Mouse (Mus musculus): Measurements from ENCODE around the gene Tubgcp3.
"Not testable (repeated sequence)": the region's sequence is repeated elsewhere in the genome, so short reads cannot be mapped to it uniquely, and the experiment has no call there.

The Tubgcp3 gene

DNA sequence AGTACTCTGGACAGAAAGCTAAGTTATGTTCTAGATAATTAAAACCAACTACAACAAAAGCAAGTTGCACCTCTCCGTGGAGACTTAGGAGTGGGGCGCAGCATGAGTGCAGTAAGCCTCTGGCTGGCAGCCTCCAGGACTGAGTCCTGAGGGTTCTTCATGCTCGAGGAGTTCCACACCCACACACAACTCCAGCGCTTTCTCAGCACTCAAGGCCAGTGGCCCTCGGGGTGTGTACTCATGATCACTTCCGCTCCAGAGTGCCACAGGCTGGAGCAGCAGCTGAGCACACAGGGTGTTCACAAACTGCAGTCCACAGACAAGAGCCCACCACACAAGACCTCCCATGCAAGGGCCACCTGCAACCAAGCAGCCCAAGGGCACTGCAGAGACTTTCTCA lies 30.5 kb downstream of the Tubgcp3 start:
- DNase-seq, result peak in 1 of 2 experiments; percentile 45

DNA sequence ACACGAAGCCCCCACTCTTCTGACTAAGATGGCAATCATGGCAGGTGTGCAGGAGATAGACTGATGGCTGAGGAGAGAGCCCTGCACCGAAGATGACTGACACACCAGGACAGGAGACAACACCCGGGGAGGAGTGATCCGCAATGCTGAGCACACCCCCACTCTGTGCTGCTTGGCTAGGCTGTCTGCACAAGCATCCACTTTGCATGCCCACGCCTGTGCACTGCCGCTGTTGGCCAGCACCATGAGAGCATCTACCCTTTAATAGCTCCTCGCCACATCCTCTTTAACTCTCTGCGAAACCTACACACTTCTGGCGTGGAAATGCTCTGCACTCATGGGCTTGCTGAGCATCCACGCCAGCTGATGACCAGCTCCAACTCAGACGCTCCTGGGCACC lies 33.6 kb downstream of the Tubgcp3 start:
- no peak for DNase-seq

DNA sequence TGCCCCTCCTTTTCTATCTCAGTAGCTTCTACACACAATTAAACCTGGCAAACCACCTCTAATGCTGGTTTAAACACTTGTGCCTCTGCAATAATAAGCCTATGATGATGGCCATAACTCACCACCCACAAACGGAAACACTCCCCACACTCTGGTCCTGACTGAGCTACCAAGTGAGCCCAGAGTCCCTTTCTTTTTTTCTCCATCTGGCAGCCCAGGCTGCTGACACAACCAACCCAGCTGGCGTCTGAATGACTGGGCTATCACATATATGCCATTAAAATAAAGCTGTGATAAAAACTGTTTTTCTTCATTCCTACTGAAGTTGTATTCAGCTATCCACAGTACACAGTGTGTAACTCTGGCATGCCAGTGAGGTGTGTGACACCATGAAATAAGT lies 36.7 kb downstream of the Tubgcp3 start:
- DNase-seq, result no peak

DNA sequence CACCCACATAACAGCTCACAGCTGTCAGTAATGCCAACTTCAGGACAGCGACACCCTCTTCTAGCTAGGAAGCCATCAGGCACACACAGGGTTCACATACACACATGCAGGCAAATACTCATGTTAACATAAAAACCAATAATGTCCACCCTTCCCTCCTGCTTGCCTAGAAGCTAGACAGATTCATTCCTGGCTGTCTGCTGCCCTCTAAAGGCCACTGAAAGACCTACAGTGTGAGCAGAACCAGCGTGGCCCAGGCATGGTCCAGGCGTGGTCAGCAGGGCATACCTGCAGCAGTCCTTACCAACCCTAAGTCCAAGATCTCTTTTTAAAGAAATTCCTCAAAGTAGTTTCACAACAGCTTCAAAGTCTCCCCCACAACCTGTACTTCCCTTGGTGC lies 43.0 kb downstream of the Tubgcp3 start:
- DNase-seq, result peak; percentile 35 to 64

DNA sequence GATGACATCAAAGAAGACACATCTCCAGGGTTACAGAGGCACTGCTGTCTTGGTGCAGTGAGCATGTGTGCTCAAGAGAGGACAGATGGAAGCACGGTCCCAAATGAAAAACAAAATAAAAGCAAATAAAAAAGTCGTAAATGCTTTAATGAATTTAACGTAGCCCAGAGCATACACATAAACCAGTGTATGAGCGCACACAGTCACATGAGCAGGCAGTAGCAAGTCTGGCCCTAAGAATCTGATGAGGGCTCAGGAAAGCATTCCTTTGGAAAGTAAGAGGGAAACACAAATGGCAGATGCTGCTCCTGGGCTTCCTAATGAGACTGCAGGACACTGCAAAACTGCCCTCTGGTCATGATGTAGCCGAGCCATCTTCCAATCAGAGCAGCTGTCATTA lies 46.2 kb downstream of the Tubgcp3 start:
- no peak for DNase-seq

DNA sequence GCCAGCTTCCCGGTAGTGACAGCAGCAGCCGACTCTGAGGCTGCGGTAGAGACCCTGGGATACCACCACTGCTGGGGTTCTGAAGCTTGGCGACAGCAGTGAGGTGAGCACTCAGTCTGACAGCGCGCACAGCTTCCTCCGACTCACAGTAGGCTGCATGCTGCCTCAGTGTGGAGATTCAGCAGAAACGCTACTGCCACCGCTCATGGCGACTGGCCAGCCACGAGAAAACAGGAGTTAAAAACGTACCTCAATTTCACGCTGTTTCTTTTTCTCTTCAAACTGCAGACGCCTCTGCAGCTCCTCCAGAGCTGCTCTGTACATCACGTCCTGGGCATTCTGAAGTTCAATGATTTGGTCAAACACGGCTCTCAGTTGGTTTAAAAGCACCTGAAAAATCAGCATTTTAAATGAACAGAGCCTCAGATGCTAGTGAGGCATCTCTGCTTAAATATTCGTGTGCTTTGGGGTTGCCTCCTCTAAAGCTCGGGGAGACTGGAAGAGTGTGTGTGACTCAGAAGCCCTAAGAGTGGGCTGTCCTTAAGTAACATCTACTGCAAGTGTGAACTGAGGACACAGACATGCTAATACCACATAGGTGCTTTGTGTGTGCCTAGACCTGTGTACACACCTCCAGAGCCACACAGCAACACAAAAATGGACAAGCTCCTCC lies 50.4 kb downstream of the Tubgcp3 start:
- DNase-seq, result no peak

DNA sequence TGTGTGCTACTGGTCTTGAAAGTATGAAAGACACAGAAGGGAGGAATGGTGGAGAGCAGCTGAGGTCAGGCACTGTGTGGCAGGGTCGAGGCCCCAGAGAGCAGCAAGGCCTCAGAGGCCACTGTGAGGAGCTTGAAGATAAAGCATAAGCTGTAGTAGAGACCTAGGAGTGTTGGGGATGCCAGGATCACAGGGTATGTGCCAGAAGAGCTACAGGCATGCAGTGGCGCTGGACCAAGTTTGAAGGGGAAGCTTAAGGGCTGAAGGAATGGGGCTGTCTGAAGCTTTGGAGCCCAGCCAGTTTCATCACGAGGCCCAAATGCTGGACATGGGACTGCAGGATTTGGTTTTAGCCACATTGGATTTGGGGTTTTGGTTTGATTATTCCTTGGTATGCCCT lies 54.7 kb downstream of the Tubgcp3 start:
- not testable (repeated sequence) for DNase-seq

DNA sequence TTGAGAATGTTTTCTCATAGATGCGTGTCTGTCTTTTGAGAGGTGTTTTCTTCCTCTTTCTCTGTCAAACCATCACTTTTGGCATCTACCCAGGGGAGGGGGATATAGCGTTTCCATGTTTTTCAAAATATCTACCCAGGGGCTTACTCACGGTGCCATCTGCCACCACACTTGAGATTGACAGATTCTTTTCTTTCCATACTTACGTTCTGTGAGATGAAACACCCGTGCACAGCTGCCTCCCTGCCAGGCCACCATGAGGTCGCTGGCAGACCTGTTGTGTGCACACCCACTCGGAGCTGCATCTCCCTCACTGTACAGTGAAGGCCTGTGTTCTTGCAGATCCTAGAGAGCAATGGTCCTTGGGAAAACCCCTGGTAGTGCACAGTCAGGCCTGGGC lies 58.8 kb downstream of the Tubgcp3 start:
- no peak for DNase-seq

DNA sequence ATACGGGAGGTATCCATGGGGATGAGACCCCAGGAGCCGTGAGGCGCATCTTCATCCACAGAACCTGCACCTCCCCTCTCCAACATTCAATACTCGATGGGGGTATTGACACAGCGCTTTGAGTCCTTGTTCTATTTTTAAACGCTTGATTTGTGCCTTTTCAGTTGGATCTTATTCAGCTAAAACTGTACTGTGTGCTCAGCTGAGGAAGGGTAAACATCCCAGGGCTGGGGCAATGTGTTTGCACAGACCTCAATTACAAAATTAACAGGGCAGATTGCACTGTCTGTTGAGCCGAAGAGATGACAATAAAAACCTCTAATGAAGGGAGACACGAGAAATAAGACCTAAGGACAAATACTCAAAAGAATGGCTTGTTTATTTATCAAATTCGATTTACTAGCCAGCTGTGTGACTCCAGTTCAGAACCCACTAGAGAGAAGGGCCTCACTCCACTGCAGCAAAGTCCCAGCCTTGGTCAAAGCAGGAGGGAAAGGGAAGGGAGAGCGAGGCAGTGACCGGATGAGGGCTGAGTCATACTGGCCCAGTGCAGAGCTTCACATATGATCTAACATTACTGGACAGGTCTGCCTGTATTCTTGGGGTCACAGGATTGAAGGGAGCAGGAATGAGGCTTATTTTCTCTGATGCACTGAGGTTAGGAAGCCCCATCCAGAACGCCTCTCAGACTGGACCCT lies 62.1 kb downstream of the Tubgcp3 start:
- DNase-seq, result no peak

DNA sequence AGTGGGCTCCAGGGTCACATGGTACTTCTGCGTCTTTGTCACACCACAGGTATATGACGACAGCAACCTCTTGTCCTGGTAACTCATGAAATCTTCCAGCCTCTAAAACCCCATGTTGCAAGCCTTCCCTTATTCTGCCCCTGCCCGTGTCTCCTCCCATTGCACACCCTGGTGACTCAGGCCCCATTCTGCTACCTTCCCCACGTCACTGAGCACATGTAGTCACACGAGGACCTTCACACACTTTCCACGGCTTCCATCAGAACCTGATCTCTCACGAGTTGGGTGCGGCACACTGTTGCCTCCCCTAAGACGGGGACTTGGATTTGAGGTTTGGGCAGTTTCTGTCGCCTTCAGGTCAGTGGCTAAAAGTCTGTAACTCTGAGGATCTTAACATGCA lies 63.2 kb downstream of the Tubgcp3 start:
- DNase-seq, result no peak

DNA sequence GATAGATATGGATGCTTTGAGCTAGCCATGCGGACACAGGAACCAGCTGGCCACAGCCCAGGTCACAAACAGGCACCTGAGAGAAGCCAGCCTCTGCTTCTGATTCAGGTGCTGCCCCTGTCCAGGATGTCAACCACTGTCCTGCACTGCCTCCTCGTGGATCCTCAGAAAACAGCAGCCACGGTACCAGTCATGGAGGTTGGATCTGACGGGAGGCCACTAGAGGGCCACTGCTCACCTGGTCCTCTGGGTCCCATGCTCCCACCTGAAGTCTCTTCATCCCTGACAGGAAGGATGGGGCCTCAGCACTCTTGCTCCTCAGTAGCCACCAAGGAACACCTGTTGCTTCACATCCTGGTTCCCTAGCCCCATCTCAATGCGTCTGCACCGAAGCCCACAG lies 64.8 kb downstream of the Tubgcp3 start:
- peak; percentile 75 to 85 for DNase-seq

DNA sequence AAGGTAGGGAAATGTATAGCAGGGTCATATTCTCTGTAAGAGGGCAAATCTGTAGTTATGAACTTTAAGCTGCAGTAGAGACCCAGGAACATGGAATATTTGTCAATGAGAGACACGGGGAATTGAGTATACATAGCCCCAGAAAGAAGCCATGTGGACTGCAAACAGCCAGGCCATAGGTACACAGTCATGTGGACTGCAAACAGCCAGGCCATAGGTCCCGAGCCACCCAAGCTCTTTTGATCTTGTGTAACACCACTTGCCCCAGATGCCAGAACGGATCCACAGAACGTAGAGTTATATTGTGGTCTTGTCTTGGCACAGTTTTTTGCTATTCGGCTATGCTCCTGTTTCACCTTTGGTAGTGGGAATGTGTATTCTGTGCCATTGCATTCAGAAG lies 88.3 kb downstream of the Tubgcp3 start:
- DNase-seq, result no peak

DNA sequence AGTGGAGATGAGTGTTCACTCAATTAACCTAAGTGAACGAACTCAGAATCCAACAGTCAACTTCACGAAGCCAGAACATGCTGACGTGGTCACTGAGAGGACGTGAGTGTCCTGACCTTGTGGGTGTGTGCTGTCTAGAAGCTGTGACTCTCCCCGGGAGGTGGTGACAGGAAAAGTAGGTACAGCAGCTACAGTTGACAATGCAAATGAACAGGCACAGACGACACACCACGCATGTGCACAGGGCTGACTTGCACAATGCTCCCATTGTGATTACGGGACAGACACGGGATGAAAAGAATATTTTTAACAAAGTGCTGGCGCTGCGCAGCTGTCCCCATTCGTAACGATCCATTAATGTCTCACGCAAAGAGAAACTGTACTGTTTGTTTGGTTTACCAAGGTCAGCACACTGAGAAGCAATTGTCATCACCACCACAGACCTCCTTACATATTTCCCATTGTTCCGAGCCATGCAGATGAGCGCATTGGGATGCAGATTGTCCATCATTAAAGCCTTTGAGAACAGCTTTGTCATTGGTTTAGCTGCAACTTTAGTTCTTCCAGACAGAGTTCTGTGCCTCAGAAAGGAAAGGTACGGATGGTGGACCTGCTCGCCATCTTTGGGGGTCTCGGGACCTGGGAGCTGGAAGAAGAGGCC lies 92.6 kb downstream of the Tubgcp3 start:
- DNase-seq, result not testable (repeated sequence)

DNA sequence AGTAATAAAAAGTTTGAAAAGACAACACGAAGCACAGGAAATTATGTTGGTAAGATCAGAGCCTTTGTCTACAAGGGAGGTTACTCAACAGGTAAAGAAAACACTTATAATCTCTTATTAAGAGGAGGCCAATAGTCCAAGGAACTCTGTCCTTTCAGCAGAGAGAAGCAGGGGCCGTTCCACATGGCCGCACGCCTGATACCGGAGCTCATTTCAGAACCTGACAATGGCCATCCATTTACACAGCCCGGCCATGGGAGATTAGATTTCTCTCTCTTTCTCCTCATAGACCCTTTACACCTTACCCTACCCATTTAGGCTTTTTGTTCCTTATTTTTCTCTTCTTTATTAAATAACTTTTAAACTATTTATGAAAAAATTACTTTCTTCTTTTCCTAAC lies 95.3 kb downstream of the Tubgcp3 start:
- no peak for DNase-seq

DNA sequence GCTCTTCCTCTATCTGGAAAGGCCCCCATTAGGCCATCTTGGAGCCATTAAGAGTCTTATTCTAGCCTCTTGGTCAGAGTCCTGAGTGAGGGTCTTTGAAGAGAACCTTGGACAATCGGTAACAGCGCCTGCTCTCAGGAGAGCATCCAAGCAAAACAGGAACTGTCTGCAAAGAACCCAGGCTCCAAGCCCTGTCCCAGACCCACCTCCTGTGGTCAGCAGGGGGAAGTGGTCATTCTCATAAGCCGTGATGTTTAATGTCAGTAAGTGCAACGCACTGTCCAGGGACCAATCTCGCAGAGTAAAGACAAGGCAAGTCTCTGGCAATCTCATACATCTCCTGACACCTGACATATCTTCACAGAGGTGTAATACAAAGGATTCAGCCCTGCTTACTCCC lies 96.0 kb downstream of the Tubgcp3 start:
- no peak for DNase-seq

DNA sequence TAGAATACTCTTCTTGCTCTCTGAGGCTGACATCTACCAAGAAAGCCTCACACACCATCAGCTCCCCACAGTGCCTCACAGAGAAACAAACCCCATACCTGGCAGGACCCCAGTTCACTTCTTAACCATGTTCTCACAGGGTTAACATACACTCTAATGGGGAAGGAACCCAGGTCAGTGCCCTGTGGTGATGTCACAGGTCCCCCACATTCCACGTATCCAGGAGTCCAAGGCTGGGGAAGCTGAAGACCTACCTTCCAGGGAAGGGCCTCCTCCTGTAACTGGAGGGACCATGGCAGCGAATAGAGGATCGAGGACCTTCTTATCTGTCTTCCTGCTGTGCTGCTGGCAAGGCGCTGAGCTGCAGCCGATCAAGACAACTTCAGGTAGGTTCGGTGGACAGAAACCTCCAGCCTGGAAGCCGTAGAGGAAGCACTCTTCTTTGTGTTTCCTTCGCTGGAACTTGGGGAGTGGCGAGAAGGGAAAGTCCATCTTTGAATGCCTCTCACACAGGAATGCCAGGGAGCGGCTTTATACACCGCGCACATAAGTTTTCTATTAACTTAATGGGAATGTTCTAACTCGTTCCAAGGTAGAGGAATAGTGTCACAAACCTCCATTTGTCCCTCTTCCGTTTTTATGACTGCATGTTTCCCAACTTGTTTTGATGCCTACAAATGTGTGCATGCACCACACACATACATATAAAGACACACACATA lies 99.1 kb downstream of the Tubgcp3 start, which contains the start of gene Spaca7:
Spaca7 (plus strand) TSS at position 216 of the 721 bp plus-strand sequence.
- no peak for DNase-seq

DNA sequence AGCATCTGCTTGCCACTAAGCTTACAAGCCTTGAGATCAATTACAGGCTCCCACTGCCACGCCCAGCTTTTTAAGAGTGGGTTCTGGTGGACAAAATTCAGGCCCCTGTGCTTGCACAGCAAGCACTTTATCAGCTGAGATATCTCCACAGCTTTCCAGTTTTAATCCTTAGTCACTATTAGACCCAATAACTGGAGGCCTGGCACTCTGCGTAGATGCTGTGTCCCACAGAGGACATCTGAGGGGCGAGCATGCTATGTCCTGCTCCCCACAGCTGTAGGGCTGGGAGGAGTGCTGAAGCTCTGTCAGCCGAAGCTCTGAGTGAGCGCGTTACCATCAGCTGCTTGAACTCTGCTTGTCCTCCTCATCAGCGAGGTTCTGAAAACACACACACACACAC lies 105.5 kb downstream of the Tubgcp3 start:
- no peak for DNase-seq

DNA sequence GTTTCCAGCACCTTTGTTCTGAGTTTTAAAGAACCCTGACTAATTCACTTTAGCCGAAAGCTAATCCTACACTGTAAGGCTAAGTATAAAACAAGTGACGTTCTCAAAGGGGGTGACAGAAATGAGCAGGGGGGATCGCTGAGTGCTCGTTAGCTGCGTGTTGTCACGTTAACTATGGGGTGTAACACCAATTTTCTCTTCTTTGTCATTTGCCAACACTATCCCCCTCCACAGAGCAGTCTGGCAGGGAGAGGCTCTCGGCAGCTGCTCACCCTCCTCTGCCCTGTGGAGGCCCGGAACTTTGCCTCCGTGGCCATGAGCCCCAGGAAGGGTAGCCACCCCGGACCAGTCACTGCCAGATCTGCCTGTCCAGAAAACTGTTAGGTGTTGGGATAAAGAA lies 106.6 kb downstream of the Tubgcp3 start:
- no peak for DNase-seq

DNA sequence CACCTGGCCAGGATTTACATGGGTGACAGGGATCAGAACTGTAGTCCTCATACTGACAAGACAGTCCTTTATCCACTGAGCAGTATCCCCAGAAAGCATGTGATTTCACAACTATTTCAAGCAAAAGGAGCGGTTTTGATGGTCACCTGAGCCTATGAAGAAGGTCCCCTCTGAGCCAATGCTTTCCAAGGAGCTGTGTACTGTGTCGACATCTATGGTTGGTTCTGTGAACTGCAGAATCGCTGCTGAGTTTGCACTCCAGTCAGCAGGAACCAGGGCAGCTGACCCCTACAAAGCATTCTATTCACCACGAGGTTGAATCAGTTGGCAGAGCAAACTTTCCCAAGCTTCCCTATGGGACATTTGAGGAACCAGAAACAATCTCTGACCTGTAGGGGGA lies 107.7 kb downstream of the Tubgcp3 start:
- DNase-seq, result peak in 1 of 2 experiments; percentile 15
